Mouse (Mus musculus) spleen, adult 2 months (tissue): ENCODE data around the gene Nup160.

Source experiments
- CTCF ChIP-seq: fragments of 200-500 bp; IDR thresholded peaks from 2 replicates; pipeline ENCODE4 v1.5.1; 2011; ENCODE audit warnings: mild to moderate bottlenecking, inconsistent platforms; ENCODE audit not compliant: insufficient read depth, insufficient read length, insufficient replicate concordance; ENCODE audit errors: extremely low read depth
- POLR2A ChIP-seq: fragments of 200-500 bp; IDR thresholded peaks from 2 replicates; pipeline ENCODE4 v1.6.1; 2011; ENCODE audit warnings: low read depth, low read length, inconsistent platforms

DNA sequence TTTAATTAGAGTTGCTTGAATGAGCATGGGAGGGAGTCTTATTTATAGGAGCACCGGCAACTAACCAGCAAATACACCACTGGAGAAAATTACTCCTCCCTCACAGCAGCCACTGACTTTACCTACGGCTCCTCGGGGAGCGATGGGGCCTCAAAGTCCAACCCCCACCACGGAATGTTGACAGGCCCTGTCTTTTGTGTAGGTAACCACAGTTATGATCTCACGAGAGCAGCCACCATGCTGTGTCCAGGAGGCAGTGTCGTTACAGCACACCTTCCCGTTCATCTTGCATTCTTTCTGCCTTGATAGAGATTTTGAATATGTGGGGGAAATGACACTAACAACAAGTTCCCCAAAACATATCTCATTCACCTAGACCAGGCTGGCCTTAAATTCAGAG lies at the start of gene Nup160:
- no peak for TF ChIP-seq POLR2A
- no peak for TF ChIP-seq CTCF
